Mouse (Mus musculus) heart, adult 2 months (tissue): ENCODE results near the gene Gm21970.

ENCODE experiments used
- CTCF ChIP-seq: fragments of 200-600 bp; IDR thresholded peaks from 2 replicates; pipeline ENCODE4 v1.8.1; 2022; ENCODE audit warnings: antibody characterized with exemption, mild to moderate bottlenecking, moderate library complexity
- EP300 ChIP-seq: fragments of 200-500 bp; IDR thresholded peaks from 2 replicates; pipeline ENCODE4 v1.6.1; 2011; ENCODE audit warnings: low read depth, low read length, control low read depth; ENCODE audit not compliant: insufficient read depth

- TF ChIP-seq CTCF: no peak
- TF ChIP-seq EP300: no peak
Observed at GRCm38 (mm10) chr16:91384221-91384620, 7.3 kb upstream of the Gm21970 start.
